Mouse (Mus musculus) small intestine, adult 2 months (tissue): ENCODE measurements around the gene Slc41a3. TPM values are rescaled to one million over a fixed set of nuclear protein-coding genes. Genes with fewer than 3 reads are reported as not detected.
A peak's percentile ranks its signal among the peaks of the same experiment; 100 is the strongest.
"Not testable (repeated sequence)": the region's sequence is repeated elsewhere in the genome, so short reads cannot be mapped to it uniquely, and the experiment has no call there.

ENCODE experiments used
- H3K27ac ChIP-seq: fragments of 200-500 bp; 2 replicates; pipeline ENCODE4 v1.5.1; 2012; ENCODE audit warnings: low read depth, low read length, control low read depth, inconsistent platforms; ENCODE audit not compliant: insufficient read depth
- H3K27me3 ChIP-seq: fragments of 200-500 bp; 2 replicates; pipeline ENCODE4 v1.6.1; 2012; ENCODE audit warnings: mild to moderate bottlenecking, moderate library complexity, low read length, inconsistent platforms; ENCODE audit not compliant: control insufficient read depth, insufficient read depth
- H3K36me3 ChIP-seq: fragments of 200-500 bp; 2 replicates; pipeline ENCODE4 v1.6.1; 2012; ENCODE audit warnings: mild to moderate bottlenecking, low read length, control low read depth, inconsistent platforms; ENCODE audit not compliant: control insufficient read depth, insufficient read depth
- H3K4me1 ChIP-seq: fragments of 200-500 bp; 2 replicates; pipeline ENCODE4 v1.6.1; 2012; ENCODE audit warnings: low read length, inconsistent platforms, mixed read lengths; ENCODE audit not compliant: control insufficient read depth, insufficient read depth, insufficient read length
- H3K4me3 ChIP-seq: fragments of 200-500 bp; 2 replicates; pipeline ENCODE4 v1.5.1; 2012; ENCODE audit warnings: low read depth, mild to moderate bottlenecking, control low read depth, inconsistent platforms, low read length, moderate library complexity
- CTCF ChIP-seq: fragments of 200-500 bp; IDR thresholded peaks from 2 replicates; pipeline ENCODE4 v1.5.1; 2012; ENCODE audit warnings: low read depth, mild to moderate bottlenecking, control low read depth, inconsistent platforms, low read length, moderate library complexity, mixed read lengths; ENCODE audit not compliant: insufficient replicate concordance, insufficient read length; ENCODE audit errors: extremely low read depth
- POLR2A ChIP-seq: fragments of 200-500 bp; IDR thresholded peaks from 2 replicates; pipeline ENCODE4 v1.6.1; 2012; ENCODE audit warnings: low read depth, mild to moderate bottlenecking, control low read depth, inconsistent platforms, low read length, moderate library complexity
- WGBS: fragments of 180-500 bp; shearing (Covaris S2); methylation state at CpG from one replicate; pipeline ENCODE4 v1.1.7; 2018; 5-methylcytosine and 5-hydroxymethylcytosine counted together
- polyA plus RNA-seq: library from polyadenylated mRNA; depleted of rRNA; stranded (reverse); fragments of >200 nt; gene quantifications from 2 replicates; pipeline ENCODE4 v1.2.3, GENCODE M21; 2012

Gene Slc41a3
- polyA plus RNA-seq, 1 experiment, result 10.7 TPM

DNA sequence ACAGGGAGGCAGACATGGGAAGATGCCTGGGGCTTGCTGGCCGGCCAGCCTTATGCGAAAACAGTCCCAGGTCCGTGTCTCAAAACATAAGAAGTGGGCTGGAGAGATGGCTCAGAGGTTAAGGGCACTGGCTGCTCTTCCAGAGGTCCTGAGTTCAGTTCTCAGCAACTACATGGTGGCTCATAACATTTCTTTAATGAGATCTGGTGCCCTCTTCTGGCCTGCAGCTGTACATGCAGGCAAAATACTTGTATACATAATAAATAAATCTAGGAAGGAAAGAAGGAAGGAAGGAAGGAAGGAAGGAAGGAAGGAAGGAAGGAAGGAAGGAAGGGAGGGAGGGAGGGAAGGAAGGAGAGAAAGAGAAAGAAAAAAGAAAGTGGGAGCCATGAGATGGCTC, 28.0 kb downstream of the Slc41a3 start:
- H3K4me1 ChIP-seq, H3K27me3 ChIP-seq, H3K36me3 ChIP-seq, H3K27ac ChIP-seq, H3K4me3 ChIP-seq: not testable (repeated sequence)
- 77% methylated on average over 3 of the region's 3 CpGs for WGBS
- TF ChIP-seq CTCF, result peak; percentile 32; the same call in 1 of the 2 replicates

DNA sequence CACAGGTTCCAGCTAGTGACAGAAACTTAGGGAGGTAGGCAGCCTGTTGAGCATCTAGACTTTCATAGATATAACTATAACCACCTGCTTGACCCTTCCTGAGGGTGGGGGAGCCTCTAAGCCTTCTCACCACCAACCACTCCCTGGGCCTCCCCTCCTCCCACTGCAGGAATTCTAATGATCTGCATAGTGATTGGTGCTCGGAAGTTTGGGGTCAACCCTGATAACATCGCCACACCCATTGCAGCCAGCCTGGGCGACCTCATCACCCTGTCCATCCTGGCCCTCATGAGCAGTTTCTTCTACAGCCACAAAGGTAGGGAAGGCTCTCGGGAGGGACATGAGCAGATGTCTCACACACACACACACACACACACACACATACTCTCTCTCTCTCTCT, 30.6 kb downstream of the Slc41a3 start:
- no peaks in the 10 kb centered on the region for H3K36me3 ChIP-seq
- H3K4me3 ChIP-seq, result no peak overlapping the region
- H3K4me1 ChIP-seq, result no peaks in the 10 kb centered on the region
- 48% methylated on average over 4 of the region's 4 CpGs for WGBS
- no peaks in the 10 kb centered on the region for H3K27me3 ChIP-seq
- no peak overlapping the region for H3K27ac ChIP-seq
- TF ChIP-seq POLR2A, result no peak
- no peak for TF ChIP-seq CTCF

DNA sequence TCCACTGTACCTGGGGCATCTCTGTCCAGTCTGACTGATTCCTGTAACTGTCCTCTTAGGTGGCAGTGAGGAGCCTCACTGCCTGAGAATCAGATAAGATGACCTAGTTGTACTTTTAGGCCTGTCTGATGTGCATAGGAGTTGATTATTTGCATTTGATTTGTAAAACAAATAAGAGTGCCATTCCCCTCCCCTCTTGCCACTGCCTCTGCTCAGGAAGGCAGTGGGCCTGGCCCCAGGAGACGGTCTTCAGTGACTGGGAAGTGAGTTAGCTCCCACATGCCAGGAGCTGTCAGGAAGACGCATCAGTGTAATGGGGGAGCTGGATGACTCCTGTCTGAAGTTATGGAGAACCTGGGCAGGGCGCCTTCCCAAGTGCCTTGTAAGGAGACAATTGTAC, 31.1 kb downstream of the Slc41a3 start:
- no peak overlapping the region for H3K4me3 ChIP-seq
- H3K36me3 ChIP-seq, result no peaks in the 10 kb centered on the region
- no peaks in the 10 kb centered on the region for H3K27me3 ChIP-seq
- H3K27ac ChIP-seq, result no peak overlapping the region
- no peaks in the 10 kb centered on the region for H3K4me1 ChIP-seq
- 77% methylated on average over 3 of the region's 3 CpGs for WGBS
- TF ChIP-seq CTCF (no peak), POLR2A (no peak)

- Histone ChIP-seq H3K27ac (no peak overlapping the region), H3K27me3 (no peaks in the 10 kb centered on the region), H3K36me3 (no peaks in the 10 kb centered on the region), H3K4me3 (no peak overlapping the region), H3K4me1 (no peaks in the 10 kb centered on the region)
- WGBS, result 84% methylated on average over 3 of the region's 3 CpGs
- TF ChIP-seq CTCF, result no peak
- no peak for TF ChIP-seq POLR2A
Observed at GRCm38 (mm10) chr6:90643057-90643456, 38.5 kb downstream of the Slc41a3 start.

DNA sequence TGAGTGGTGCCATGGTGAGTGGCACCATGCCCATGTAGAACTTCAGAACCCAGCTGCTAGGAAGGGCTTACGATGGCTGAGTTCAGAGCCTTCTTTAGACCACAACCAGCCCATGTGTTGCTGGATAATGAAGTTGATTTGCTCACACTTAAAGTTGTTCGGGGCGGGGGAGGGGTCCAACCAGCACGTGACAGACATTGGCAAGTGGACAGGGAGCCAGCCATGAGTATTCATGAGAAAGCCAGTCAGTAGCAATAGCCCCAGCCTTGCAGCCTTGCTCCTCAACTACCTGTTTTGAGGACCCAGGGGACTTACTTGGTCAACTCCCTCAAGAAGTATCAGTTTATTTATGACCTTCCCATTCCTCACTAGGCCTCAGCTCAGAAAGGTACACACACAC, 40.4 kb downstream of the Slc41a3 start:
- H3K4me3 ChIP-seq, result no peak overlapping the region
- H3K27me3 ChIP-seq, result no peaks in the 10 kb centered on the region
- no peaks in the 10 kb centered on the region for H3K4me1 ChIP-seq
- no peak overlapping the region for H3K27ac ChIP-seq
- H3K36me3 ChIP-seq, result no peaks in the 10 kb centered on the region
- WGBS, result 73% methylated on average over 4 of the region's 4 CpGs
- TF ChIP-seq POLR2A, result no peak
- TF ChIP-seq CTCF, result no peak

DNA sequence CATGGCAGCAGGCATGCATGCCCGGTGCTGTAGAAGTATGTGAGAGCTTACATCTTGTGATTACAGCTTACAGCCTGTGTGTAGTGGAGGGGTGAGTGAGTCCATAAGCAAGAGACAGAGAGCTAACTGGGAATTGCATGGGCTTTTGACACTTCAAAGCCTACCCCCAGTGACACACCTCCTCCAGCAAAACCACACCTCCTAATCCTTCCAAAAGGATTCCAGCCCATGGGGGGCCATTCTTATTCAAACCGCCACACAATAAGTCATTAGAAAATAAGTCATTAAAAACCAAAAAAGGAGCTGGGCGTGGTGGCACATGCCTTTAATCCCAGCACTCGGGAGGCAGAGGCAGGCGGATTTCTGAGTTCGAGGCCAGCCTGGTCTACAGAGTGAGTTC, 43.9 kb downstream of the Slc41a3 start:
- H3K36me3 ChIP-seq, result no peaks in the 10 kb centered on the region
- TF ChIP-seq POLR2A (no peak), CTCF (no peak)
- H3K27ac ChIP-seq, result no peak overlapping the region
- H3K27me3 ChIP-seq, result no peaks in the 10 kb centered on the region
- 97% methylated on average over 6 of the region's 6 CpGs for WGBS
- H3K4me1 ChIP-seq, result no peaks in the 10 kb centered on the region
- no peak overlapping the region for H3K4me3 ChIP-seq

- TF ChIP-seq POLR2A, result no peak
- TF ChIP-seq CTCF, result no peak
- no peaks in the 10 kb centered on the region for H3K4me1 ChIP-seq
- no peaks in the 10 kb centered on the region for H3K27me3 ChIP-seq
- WGBS, result 44% methylated on average over 4 of the region's 4 CpGs
- no peak overlapping the region for H3K27ac ChIP-seq
- no peaks in the 10 kb centered on the region for H3K36me3 ChIP-seq
- no peak overlapping the region for H3K4me3 ChIP-seq
Observed at GRCm38 (mm10) chr6:90649279-90649678, 44.8 kb downstream of the Slc41a3 start.

- Histone ChIP-seq H3K36me3 (no peaks in the 10 kb centered on the region), H3K27me3 (no peaks in the 10 kb centered on the region), H3K4me3 (no peak overlapping the region), H3K4me1 (no peaks in the 10 kb centered on the region), H3K27ac (no peak overlapping the region)
- 34% methylated on average over 1 of the region's 1 CpGs for WGBS
- TF ChIP-seq CTCF, result no peak
Observed at GRCm38 (mm10) chr6:90650634-90651033, 46.1 kb downstream of the Slc41a3 start.
